Mouse (Mus musculus) testis, adult 2 months (tissue): ENCODE results near the gene Gm20696.

Experiments
- CTCF ChIP-seq: fragments of 200-500 bp; IDR thresholded peaks from 2 replicates; pipeline ENCODE4 v1.5.1; 2012; ENCODE audit warnings: low read depth, mild to moderate bottlenecking, inconsistent platforms, low read length, moderate library complexity; ENCODE audit not compliant: control insufficient read depth, insufficient read depth, insufficient replicate concordance
- POLR2A ChIP-seq: fragments of 200-500 bp; IDR thresholded peaks from 2 replicates; pipeline ENCODE4 v1.6.1; 2012; ENCODE audit warnings: low read depth, mild to moderate bottlenecking, inconsistent platforms, low read length, moderate library complexity; ENCODE audit not compliant: control insufficient read depth

DNA sequence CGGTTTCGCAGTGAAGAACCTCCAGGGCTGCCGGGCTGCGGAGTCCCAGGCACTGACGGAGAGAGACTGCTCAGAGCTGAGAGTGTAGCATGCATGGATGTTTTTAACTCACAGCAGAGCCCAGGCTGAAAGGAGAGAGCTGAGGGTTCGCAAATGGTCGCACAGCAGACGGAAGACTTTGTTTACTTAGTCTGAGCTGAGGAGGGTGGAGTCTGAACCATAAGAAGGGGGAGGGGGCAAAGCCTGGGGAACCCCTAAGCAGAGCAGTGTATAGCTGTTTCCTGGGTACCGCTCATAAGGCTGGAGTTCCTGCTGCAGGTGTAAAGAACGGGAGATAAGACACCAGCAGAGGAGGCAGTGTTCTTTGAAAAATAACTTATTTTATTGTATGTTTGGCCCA, 20.3 kb downstream of the Gm20696 start:
- TF ChIP-seq POLR2A (no peak), CTCF (no peak)
